Mouse (Mus musculus) stomach, postnatal 0 days (tissue): Measurements from ENCODE around the gene Tfip11. TPM values are rescaled to one million over a fixed set of nuclear protein-coding genes. Genes with fewer than 3 reads are reported as not detected.
A peak's percentile ranks its signal among the peaks of the same experiment; 100 is the strongest.

Experiments
- ATAC-seq: fragments of 200-750 bp; cut with Nextera tagmentation; 2 replicates; pipeline ENCODE4 v1.8.0; 2017; ENCODE audit not compliant: low FRiP score, low TSS enrichment
- DNase-seq: peaks from one replicate; pipeline ENCODE4 v3.0.0-alpha.2; 2016; ENCODE audit warnings: low spot score
- H3K27ac ChIP-seq: fragments of 300-500 bp; sonication (generic); replicated peaks from 2 replicates; pipeline ENCODE4 v1.5.1; 2014; ENCODE audit warnings: mild to moderate bottlenecking, control low read depth
- H3K27me3 ChIP-seq: fragments of 300-500 bp; sonication (generic); 2 replicates; pipeline ENCODE4 v1.6.1; 2014; ENCODE audit warnings: low read length; ENCODE audit not compliant: control insufficient read depth, insufficient read depth
- H3K36me3 ChIP-seq: fragments of 300-500 bp; sonication (generic); 2 replicates; pipeline ENCODE4 v1.6.1; 2014; ENCODE audit warnings: low read length, mixed read lengths; ENCODE audit not compliant: control insufficient read depth, insufficient read depth
- H3K4me1 ChIP-seq: fragments of 300-500 bp; sonication (generic); replicated peaks from 2 replicates; pipeline ENCODE4 v1.6.1; 2014; ENCODE audit warnings: antibody characterized with exemption; ENCODE audit not compliant: control insufficient read depth, insufficient read depth
- H3K4me2 ChIP-seq: fragments of 300-500 bp; sonication (generic); replicated peaks from 2 replicates; pipeline ENCODE4 v1.6.1; 2014; ENCODE audit warnings: low read depth, mild to moderate bottlenecking, control low read depth, moderate library complexity
- H3K4me3 ChIP-seq: fragments of 300-500 bp; sonication (generic); 2 replicates; pipeline ENCODE4 v1.5.1; 2014; ENCODE audit warnings: low read depth, low read length, control low read depth
- H3K9ac ChIP-seq: fragments of 300-500 bp; sonication (generic); 2 replicates; pipeline ENCODE4 v1.6.1; 2014; ENCODE audit warnings: mild to moderate bottlenecking, low read length, control low read depth, mixed read lengths
- H3K9me3 ChIP-seq: fragments of 300-500 bp; sonication (generic); 2 replicates; pipeline ENCODE4 v1.6.1; 2016; ENCODE audit warnings: low read length; ENCODE audit not compliant: control insufficient read depth
- CTCF ChIP-seq: IDR thresholded peaks from 2 replicates; pipeline ENCODE4 v1.5.1; 2016; ENCODE audit warnings: antibody characterized with exemption, low read depth, mild to moderate bottlenecking, moderate library complexity
- EP300 ChIP-seq: optimal IDR thresholded peaks from 2 replicates; pipeline ENCODE3; 2016; ENCODE audit warnings: antibody characterized with exemption
- WGBS: fragments of 180-500 bp; shearing (Covaris S2); extraction: QIAGEN DNeasy Blood & Tissue Kit; methylation state at CpG from one replicate; pipeline ENCODE4 v1.1.7; 2014; 5-methylcytosine and 5-hydroxymethylcytosine counted together
- polyA plus RNA-seq: library from polyadenylated mRNA; unstranded; fragments of >200 nt; fragmentation: Nextera tagmentation; extraction: Ambion mirVana; gene quantifications from 2 replicates; pipeline ENCODE4 v1.2.1, GENCODE M21; 2015

The Tfip11 gene
- polyA plus RNA-seq, 1 experiment from 2014 or later, result 12.4 TPM

GRCm38 (mm10) chr5:112288193-112289141, 37.7 kb upstream of the Tfip11 start:
- 68% methylated on average over 9 of the region's 9 CpGs for WGBS

GRCm38 (mm10) chr5:112289236-112289635, 36.9 kb upstream of the Tfip11 start:
- ATAC-seq (no peak), DNase-seq (peak; percentile 41)
- Histone ChIP-seq H3K27me3 (no peaks in the 10 kb centered on the region), H3K9ac (no peak overlapping the region), H3K27ac (no peak overlapping the region), H3K4me1 (peaks cover 4% of the 10 kb centered on the region; the same call in 1 of the 2 replicates), H3K36me3 (no peaks in the 10 kb centered on the region), H3K9me3 (no peaks in the 10 kb centered on the region), H3K4me2 (no peak overlapping the region), H3K4me3 (no peak overlapping the region)
- WGBS, result 28% methylated on average over 6 of the region's 8 CpGs
- no peak for TF ChIP-seq CTCF

More at GRCm38 (mm10) chr5:112288193-112289141, 37.7 kb upstream of the Tfip11 start:
- Histone ChIP-seq H3K27ac (0 out of 2 replicates have a peak overlapping the region, but pooled peaks have one; percentile 49), H3K9me3 (no peaks in the 10 kb centered on the region), H3K9ac (0 out of 2 replicates have a peak overlapping the region, but pooled peaks have one; percentile 18), H3K4me1 (peaks cover 4% of the 10 kb centered on the region), H3K36me3 (no peaks in the 10 kb centered on the region), H3K27me3 (no peaks in the 10 kb centered on the region), H3K4me2 (no peak overlapping the region), H3K4me3 (no peak overlapping the region)
- TF ChIP-seq EP300 (no peak), CTCF (0 out of 2 replicates have a peak, but pooled peaks have one; percentile 20)
- ATAC-seq, result peak; percentile 34; the same call in 1 of the 2 replicates
- no peak for DNase-seq

- no peaks in the 10 kb centered on the region for H3K27me3 ChIP-seq
- TF ChIP-seq EP300 (no peak), CTCF (no peak)
- WGBS, result 80% methylated on average over 16 of the region's 16 CpGs
- DNase-seq (no peak), ATAC-seq (no peak)
- no peaks in the 10 kb centered on the region for H3K36me3 ChIP-seq
- H3K4me2 ChIP-seq, result no peak overlapping the region; the same call in 1 of the 2 replicates
- no peaks in the 10 kb centered on the region for H3K9me3 ChIP-seq
- no peak overlapping the region for H3K9ac ChIP-seq
- H3K4me3 ChIP-seq, result no peak overlapping the region
- no peak overlapping the region for H3K27ac ChIP-seq
- peaks cover 4% of the 10 kb centered on the region; the same call in 1 of the 2 replicates for H3K4me1 ChIP-seq
Measured at GRCm38 (mm10) chr5:112289819-112290535, 36.2 kb upstream of the Tfip11 start.

DNA sequence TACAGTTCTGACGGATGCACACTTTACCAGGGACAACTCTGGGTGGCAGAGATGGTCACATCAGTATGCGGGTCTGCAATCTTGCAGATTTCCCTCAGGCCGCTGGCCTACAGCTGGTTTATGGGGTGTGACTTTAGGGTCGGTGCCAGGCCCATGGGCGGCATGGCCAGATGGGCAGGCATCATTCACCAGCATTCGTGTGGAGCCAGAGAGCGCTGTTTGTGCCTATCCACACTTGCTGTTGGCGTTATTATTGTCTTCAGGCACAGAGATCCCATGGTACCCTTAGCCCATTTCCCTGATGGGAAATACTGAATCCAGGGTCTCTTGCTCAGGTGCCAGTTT, 35.6 kb upstream of the Tfip11 start:
- Histone ChIP-seq H3K36me3 (no peaks in the 10 kb centered on the region), H3K4me2 (no peak overlapping the region), H3K4me3 (no peak overlapping the region), H3K27me3 (no peaks in the 10 kb centered on the region), H3K4me1 (peaks cover 4% of the 10 kb centered on the region; the same call in 1 of the 2 replicates), H3K9ac (no peak overlapping the region), H3K9me3 (no peaks in the 10 kb centered on the region), H3K27ac (no peak overlapping the region)
- 88% methylated on average over 8 of the region's 8 CpGs for WGBS
- DNase-seq, result no peak
- no peak for ATAC-seq
- TF ChIP-seq CTCF (no peak), EP300 (no peak)

DNA sequence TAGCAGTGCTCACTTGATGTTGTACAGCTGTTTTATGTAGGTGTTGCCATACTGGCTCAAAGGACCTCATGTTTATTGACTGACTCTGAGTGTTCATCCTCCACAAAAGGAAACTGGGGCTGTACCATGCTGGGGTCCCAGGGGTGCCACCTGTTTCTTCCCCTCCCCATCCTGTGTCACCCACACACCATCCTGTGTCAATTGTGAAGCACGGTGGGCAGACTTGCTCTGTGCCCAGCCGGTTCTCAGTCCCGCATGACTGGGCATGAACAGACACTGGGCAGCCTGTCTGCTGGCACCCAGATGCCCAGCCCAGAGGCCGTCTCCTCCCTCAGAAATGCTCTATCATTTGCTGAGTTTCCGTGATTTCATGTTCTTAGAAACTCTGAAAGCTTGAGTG, 34.3 kb upstream of the Tfip11 start:
- no peak for ATAC-seq
- Histone ChIP-seq H3K4me1 (peaks cover 4% of the 10 kb centered on the region; the same call in 1 of the 2 replicates), H3K4me2 (no peak overlapping the region), H3K4me3 (no peak overlapping the region), H3K36me3 (no peaks in the 10 kb centered on the region), H3K27me3 (no peaks in the 10 kb centered on the region), H3K27ac (no peak overlapping the region), H3K9ac (no peak overlapping the region), H3K9me3 (no peaks in the 10 kb centered on the region)
- TF ChIP-seq CTCF, result no peak
- TF ChIP-seq EP300, result no peak
- 81% methylated on average over 5 of the region's 5 CpGs for WGBS
- DNase-seq, result no peak
